Mouse (Mus musculus) liver, embryonic 15.5 days (tissue): ENCODE results near the gene Macrod1. TPM values are rescaled to one million over a fixed set of nuclear protein-coding genes. Genes with fewer than 3 reads are reported as not detected.

Experiments
- ATAC-seq: fragments of 200-750 bp; cut with Nextera tagmentation; 2 replicates; pipeline ENCODE4 v1.8.0; 2017; ENCODE audit warnings: moderate number of reproducible peaks, mild to moderate bottlenecking, moderate library complexity; ENCODE audit not compliant: insufficient read depth
- H3K27ac ChIP-seq: fragments of 300-500 bp; sonication (generic); replicated peaks from 2 replicates; pipeline ENCODE4 v1.5.1; 2015; ENCODE audit warnings: mild to moderate bottlenecking, inconsistent platforms
- H3K27me3 ChIP-seq: fragments of 300-500 bp; sonication (generic); 2 replicates; pipeline ENCODE4 v1.6.1; 2015; ENCODE audit warnings: mild to moderate bottlenecking, inconsistent platforms
- H3K36me3 ChIP-seq: fragments of 300-500 bp; sonication (generic); replicated peaks from 2 replicates; pipeline ENCODE4 v1.6.1; 2015; ENCODE audit warnings: moderate library complexity, mild to moderate bottlenecking, inconsistent platforms
- H3K4me1 ChIP-seq: fragments of 300-500 bp; sonication (generic); replicated peaks from 2 replicates; pipeline ENCODE4 v1.6.1; 2015; ENCODE audit warnings: inconsistent platforms
- H3K4me2 ChIP-seq: fragments of 300-500 bp; sonication (generic); 2 replicates; pipeline ENCODE4 v1.6.1; 2015; ENCODE audit warnings: moderate library complexity, mild to moderate bottlenecking, inconsistent platforms
- H3K4me3 ChIP-seq: fragments of 300-500 bp; sonication (generic); replicated peaks from 2 replicates; pipeline ENCODE4 v1.5.1; 2015; ENCODE audit warnings: mild to moderate bottlenecking, inconsistent platforms
- H3K9ac ChIP-seq: fragments of 300-500 bp; sonication (generic); 2 replicates; pipeline ENCODE4 v1.6.1; 2015; ENCODE audit warnings: moderate library complexity, mild to moderate bottlenecking, inconsistent platforms
- H3K9me3 ChIP-seq: fragments of 300-500 bp; sonication (generic); replicated peaks from 2 replicates; pipeline ENCODE4 v1.6.1; 2016; ENCODE audit warnings: inconsistent platforms
- WGBS: fragments of 180-500 bp; shearing (Covaris S2); methylation state at CpG from one replicate; pipeline ENCODE4 v1.1.7; 2015; ENCODE audit warnings: mixed read lengths; ENCODE audit not compliant: insufficient replicate concordance; 5-methylcytosine and 5-hydroxymethylcytosine counted together
- polyA plus RNA-seq: library from polyadenylated mRNA; unstranded; fragments of >200 nt; fragmentation: Nextera tagmentation; extraction: Ambion mirVana; gene quantifications from 2 replicates; pipeline ENCODE4 v1.2.1, GENCODE M21; 2015

Gene Macrod1
- polyA plus RNA-seq, 1 experiment from 2014 or later: 5.6 TPM

DNA sequence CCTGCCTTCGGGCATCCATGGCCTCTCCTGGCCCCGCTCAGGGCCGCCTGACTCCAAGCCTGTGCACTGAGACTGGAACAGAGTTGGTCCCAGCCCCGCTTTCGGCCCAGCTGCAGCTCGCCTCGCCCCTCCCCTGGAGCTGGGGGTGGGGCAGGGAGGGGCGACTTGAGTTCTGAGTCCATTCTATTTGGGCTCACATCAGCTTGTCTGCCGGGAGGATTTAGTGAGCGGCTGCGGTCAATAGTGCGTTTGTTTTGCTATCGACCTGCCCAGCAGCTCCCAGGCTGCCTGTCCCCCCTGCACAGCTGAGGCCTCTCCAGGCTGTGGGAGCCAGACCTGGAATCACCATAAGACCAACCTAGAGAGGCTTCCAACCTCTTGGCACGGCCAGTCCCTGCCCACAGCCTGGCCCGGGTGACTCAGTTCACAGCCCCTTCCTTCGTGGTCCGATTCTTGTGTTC, 78.1 kb downstream of the Macrod1 start:
- ATAC-seq: no peak
- Histone ChIP-seq H3K4me2 (no peak overlapping the region), H3K9me3 (no peaks in the 10 kb centered on the region), H3K9ac (no peak overlapping the region), H3K27me3 (peaks cover 67% of the 10 kb centered on the region), H3K4me1 (peaks cover 24% of the 10 kb centered on the region), H3K36me3 (no peaks in the 10 kb centered on the region), H3K4me3 (no peak overlapping the region), H3K27ac (0 out of 2 replicates have a peak overlapping the region, but pooled peaks have one; percentile 1)
- 36% methylated on average over 17 of the region's 17 CpGs for WGBS

GRCm38 (mm10) chr19:7135525-7135924, 78.9 kb downstream of the Macrod1 start:
- no peak overlapping the region for H3K4me3 ChIP-seq
- H3K27ac ChIP-seq: no peak overlapping the region
- ATAC-seq: no peak
- 31% methylated on average over 9 of the region's 9 CpGs for WGBS
- no peaks in the 10 kb centered on the region for H3K9me3 ChIP-seq
- H3K4me1 ChIP-seq: peaks cover 24% of the 10 kb centered on the region
- no peaks in the 10 kb centered on the region for H3K36me3 ChIP-seq
- no peak overlapping the region for H3K9ac ChIP-seq
- H3K27me3 ChIP-seq: peaks cover 67% of the 10 kb centered on the region
- H3K4me2 ChIP-seq: peak overlapping the region; percentile 16; the same call in 1 of the 2 replicates

DNA sequence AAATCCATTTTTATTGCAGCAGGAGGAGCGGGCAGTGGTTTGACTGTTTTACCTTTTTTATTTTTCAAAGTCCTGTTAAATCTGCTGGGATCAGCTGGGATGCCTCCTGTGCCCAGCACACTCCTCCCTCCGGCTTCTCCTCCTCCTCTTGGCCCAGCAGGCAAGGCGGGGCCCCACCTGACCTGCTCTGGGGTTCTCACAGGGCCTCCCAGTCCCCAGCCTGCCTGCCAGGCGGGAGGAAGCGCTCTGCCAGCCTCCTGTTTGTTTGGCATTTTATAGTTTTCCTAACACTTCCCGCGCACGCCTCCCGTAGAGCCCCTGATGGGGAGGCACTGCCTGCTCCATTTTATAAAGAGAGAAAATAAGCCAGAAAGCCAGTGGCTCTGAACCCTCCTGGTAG, 79.4 kb downstream of the Macrod1 start:
- Histone ChIP-seq H3K27me3 (peaks cover 70% of the 10 kb centered on the region), H3K4me1 (peaks cover 24% of the 10 kb centered on the region), H3K27ac (peak overlapping the region; percentile 33; the same call in 1 of the 2 replicates), H3K9ac (no peak overlapping the region), H3K9me3 (no peaks in the 10 kb centered on the region), H3K4me2 (peak overlapping the region; percentile 16), H3K36me3 (no peaks in the 10 kb centered on the region), H3K4me3 (no peak overlapping the region)
- no peak for ATAC-seq
- WGBS: 31% methylated on average over 9 of the region's 9 CpGs

DNA sequence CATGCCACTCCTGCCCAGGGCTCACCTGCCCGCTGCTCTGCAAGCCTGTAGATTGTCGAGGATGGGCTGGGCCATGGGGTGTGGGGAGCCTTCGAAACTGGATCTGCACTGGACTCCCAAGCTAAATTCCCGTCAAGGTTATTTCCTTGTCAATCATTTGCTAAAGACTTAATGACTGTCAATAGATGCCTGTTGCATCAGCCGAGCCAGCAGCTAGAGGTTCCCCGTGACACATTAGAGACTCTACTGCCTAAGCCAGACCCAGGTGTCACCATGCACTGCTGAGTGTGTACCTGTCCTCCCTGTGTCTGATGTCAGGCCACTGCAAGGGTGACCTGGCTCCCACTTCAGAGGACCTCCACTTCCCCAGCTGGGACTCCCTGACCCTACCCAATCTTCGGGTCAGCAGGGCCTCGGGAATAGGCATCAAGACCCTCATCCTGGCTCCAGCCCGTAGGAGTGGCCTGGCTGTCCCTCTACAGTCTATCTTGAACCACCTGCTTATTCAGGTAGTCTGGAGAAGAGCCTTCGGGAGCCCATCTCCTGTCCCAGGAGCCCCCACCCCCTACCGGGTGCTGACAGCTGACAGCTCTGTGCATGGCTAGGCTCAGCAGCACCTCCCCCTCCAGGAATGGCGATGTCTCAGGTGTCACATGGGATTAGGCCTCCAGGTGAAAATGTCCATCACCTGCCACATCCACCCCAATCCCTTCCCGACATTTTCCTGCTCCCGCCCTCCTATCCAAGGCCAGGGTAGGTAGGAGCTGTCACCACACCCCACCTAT, 80.3 kb downstream of the Macrod1 start:
- peak; percentile 56; the same call in 1 of the 2 replicates for ATAC-seq
- WGBS: 35% methylated on average over 14 of the region's 14 CpGs

GRCm38 (mm10) chr19:7138327-7138726, 81.7 kb downstream of the Macrod1 start:
- Histone ChIP-seq H3K27me3 (peaks cover 76% of the 10 kb centered on the region), H3K4me1 (peaks cover 25% of the 10 kb centered on the region), H3K4me2 (no peak overlapping the region), H3K36me3 (no peaks in the 10 kb centered on the region), H3K9me3 (no peaks in the 10 kb centered on the region), H3K9ac (no peak overlapping the region), H3K27ac (no peak overlapping the region), H3K4me3 (no peak overlapping the region)
- no peak for ATAC-seq
- WGBS: 49% methylated on average over 14 of the region's 14 CpGs

More for the DNA sequence above, 80.3 kb downstream of the Macrod1 start:
- Histone ChIP-seq H3K36me3 (no peaks in the 10 kb centered on the region), H3K9ac (no peak overlapping the region), H3K4me3 (0 out of 2 replicates have a peak overlapping the region, but pooled peaks have one; percentile 17), H3K4me2 (peak overlapping the region; percentile 16), H3K27ac (peak overlapping the region; percentile 35), H3K9me3 (no peaks in the 10 kb centered on the region), H3K4me1 (peaks cover 24% of the 10 kb centered on the region), H3K27me3 (peaks cover 72% of the 10 kb centered on the region)

DNA sequence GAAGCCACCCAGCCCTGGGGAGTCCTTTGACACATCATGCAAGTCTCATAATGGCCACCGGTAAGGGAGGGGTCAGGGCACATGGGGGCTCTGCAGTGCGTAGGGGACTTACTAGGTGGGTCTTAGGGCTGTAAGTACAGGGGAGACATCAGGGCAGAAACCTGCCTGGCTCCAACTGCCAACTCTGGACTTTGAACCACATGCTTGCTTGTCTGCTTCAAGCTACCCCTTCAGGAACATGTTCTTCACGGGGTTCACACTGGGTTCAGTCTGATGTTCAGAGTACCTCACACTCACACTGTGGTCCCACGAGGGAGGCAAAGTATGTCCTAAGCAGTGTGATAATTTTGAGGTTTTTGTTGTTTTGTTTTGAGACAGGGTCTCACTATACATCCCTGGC, 82.7 kb downstream of the Macrod1 start:
- Histone ChIP-seq H3K9me3 (no peaks in the 10 kb centered on the region), H3K4me1 (peaks cover 29% of the 10 kb centered on the region), H3K36me3 (no peaks in the 10 kb centered on the region), H3K27me3 (peaks cover 78% of the 10 kb centered on the region), H3K4me2 (no peak overlapping the region), H3K4me3 (no peak overlapping the region), H3K9ac (no peak overlapping the region), H3K27ac (no peak overlapping the region)
- ATAC-seq: no peak
- WGBS: 49% methylated on average over 4 of the region's 4 CpGs

DNA sequence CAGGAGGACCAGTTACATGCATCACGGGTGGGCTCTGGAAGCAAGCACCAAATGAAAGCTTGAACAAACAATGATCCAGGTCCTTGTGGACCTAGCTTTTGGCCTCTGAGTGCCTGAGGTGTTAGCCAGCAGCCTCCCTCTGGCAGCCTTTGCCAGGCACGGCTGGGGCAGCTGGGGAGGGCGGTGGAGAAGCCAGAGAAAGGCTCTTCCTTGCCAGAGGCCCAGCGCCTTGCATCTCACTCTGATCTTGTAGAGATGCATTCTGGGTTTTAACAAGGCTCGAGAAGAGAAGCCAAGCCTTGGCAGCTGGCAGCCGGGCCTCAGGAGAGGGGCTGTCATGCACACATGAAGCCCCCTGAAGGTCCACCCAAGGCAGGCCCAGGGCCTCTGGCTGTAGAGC, 83.8 kb downstream of the Macrod1 start:
- 63% methylated on average over 6 of the region's 6 CpGs for WGBS
- peaks cover 79% of the 10 kb centered on the region for H3K27me3 ChIP-seq

GRCm38 (mm10) chr19:7140856-7141421, 84.3 kb downstream of the Macrod1 start:
- H3K27ac ChIP-seq: no peak overlapping the region
- H3K36me3 ChIP-seq: no peaks in the 10 kb centered on the region
- no peak overlapping the region for H3K9ac ChIP-seq
- no peak overlapping the region for H3K4me2 ChIP-seq
- H3K4me3 ChIP-seq: no peak overlapping the region
- 65% methylated on average over 12 of the region's 12 CpGs for WGBS
- H3K4me1 ChIP-seq: peaks cover 19% of the 10 kb centered on the region
- no peak for ATAC-seq
- no peaks in the 10 kb centered on the region for H3K9me3 ChIP-seq
- peaks cover 79% of the 10 kb centered on the region for H3K27me3 ChIP-seq

More for the DNA sequence above, 83.8 kb downstream of the Macrod1 start:
- ATAC-seq: no peak
- Histone ChIP-seq H3K9me3 (no peaks in the 10 kb centered on the region), H3K4me3 (no peak overlapping the region), H3K4me2 (no peak overlapping the region), H3K9ac (no peak overlapping the region), H3K36me3 (no peaks in the 10 kb centered on the region), H3K27ac (no peak overlapping the region), H3K4me1 (peaks cover 24% of the 10 kb centered on the region)

DNA sequence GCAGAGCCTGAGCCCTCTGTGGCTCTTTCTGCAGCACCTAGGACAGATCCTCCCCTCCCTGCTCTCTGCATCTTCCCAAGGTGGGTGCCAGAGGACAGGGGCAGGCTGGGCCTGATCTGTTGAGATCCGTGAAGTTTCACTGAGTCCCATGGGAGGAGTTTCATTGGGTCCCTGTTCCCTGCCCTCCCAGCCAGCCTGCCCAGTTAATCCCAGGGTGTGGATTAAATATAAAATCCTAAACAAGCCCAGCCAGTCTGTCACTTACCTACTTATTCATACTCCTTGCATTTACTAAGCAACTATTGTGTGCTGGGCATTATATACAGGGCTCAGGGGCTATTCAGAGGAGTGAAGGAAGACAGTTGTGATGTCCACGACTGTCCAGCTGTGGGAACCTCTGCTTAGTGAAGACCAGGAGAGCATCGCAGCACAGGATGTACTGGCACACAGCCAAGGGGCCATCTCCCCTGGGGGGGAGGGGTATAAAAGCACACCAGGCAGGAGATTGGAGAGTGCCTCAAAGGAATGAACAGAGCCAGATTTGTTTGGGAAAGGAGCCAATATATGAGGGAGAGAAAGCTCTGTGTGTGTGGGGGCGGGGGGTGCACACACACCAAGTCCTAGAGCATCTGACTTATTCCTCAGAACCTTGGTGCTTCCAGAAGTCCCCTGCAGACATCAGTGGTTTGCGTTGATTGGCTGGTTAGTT, 85.8 kb downstream of the Macrod1 start:
- Histone ChIP-seq H3K9me3 (no peaks in the 10 kb centered on the region), H3K4me3 (no peak overlapping the region), H3K9ac (no peak overlapping the region), H3K4me2 (no peak overlapping the region), H3K27ac (no peak overlapping the region), H3K36me3 (no peaks in the 10 kb centered on the region), H3K27me3 (peaks cover 79% of the 10 kb centered on the region), H3K4me1 (peaks cover 12% of the 10 kb centered on the region)
- no peak for ATAC-seq
- WGBS: 54% methylated on average over 5 of the region's 5 CpGs

DNA sequence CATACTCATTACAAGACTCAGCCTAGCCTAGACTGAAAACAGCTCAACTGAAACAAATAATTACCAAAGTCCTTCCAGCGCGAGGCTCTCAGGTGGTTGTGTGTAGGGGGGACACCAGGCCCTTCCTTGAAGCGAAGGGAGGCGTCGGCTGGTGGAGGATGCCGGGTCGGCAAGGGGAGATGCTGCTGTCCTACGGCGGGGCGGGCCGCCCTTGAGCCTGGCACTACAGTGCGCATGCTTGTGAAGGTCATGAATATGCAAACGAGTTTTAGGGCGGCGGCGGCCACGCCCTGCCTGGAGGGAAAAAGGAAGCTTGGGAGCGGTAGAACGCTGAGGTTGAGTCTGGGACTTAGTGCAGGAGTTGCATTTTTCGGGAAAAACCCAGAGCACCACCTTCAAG, 87.2 kb downstream of the Macrod1 start:
- H3K4me3 ChIP-seq: peak overlapping the region; percentile 36
- H3K9ac ChIP-seq: peak overlapping the region; percentile 32; the same call in 1 of the 2 replicates
- no peaks in the 10 kb centered on the region for H3K9me3 ChIP-seq
- H3K4me2 ChIP-seq: peak overlapping the region; percentile 70
- peaks cover 12% of the 10 kb centered on the region for H3K4me1 ChIP-seq
- no peak overlapping the region for H3K27ac ChIP-seq
- no peaks in the 10 kb centered on the region for H3K36me3 ChIP-seq
- ATAC-seq: peak; percentile 47
- 1% methylated on average over 20 of the region's 20 CpGs for WGBS
- H3K27me3 ChIP-seq: peaks cover 80% of the 10 kb centered on the region

GRCm38 (mm10) chr19:7144458-7144857, 87.8 kb downstream of the Macrod1 start:
- H3K36me3 ChIP-seq: no peaks in the 10 kb centered on the region
- H3K4me3 ChIP-seq: peak overlapping the region; percentile 36; the same call in 1 of the 2 replicates
- 59% methylated on average over 3 of the region's 3 CpGs for WGBS
- no peak overlapping the region for H3K9ac ChIP-seq
- H3K4me2 ChIP-seq: peak overlapping the region; percentile 70
- peaks cover 12% of the 10 kb centered on the region for H3K4me1 ChIP-seq
- no peaks in the 10 kb centered on the region for H3K9me3 ChIP-seq
- H3K27me3 ChIP-seq: peaks cover 86% of the 10 kb centered on the region
- no peak overlapping the region for H3K27ac ChIP-seq
- no peak for ATAC-seq
